Mouse (Mus musculus) C2C12 (cell line): ENCODE measurements around the gene Adipor2.

ENCODE experiments used
- CEBPB ChIP-seq: IDR thresholded peaks from one replicate; pipeline ENCODE4 v1.6.1; 2011; ENCODE audit warnings: low read depth, mild to moderate bottlenecking, control low read depth, moderate library complexity
- CTCF ChIP-seq: IDR thresholded peaks from one replicate; pipeline ENCODE4 v1.5.1; 2011; ENCODE audit not compliant: control insufficient read depth, insufficient read depth, insufficient read length
- MAX ChIP-seq: IDR thresholded peaks from one replicate; pipeline ENCODE4 v1.6.1; 2011; ENCODE audit warnings: mild to moderate bottlenecking, control low read depth
- USF1 ChIP-seq: IDR thresholded peaks from one replicate; pipeline ENCODE4 v1.6.1; 2011; ENCODE audit warnings: low read depth, mild to moderate bottlenecking, control low read depth, moderate library complexity

DNA sequence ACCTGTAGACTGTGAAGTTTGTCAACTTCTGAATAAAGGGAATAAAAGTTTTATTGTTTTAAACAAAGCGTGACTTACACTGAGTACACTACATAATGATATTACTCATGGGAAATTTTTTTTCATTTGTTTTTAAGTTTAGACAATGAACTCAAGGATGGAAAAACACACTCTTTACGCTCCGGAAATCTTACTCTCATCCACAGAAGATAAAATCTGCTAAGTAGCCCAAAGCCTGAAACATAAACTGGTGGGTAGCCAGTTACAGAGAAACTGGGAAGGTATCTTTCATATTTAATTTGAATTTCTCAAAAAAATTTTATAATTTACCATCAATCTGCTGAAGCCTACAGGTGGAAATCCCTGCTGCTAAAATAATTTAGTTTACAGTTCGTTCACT is 31.1 kb downstream of the Adipor2 start:
- TF ChIP-seq CTCF (no peak), USF1 (no peak), MAX (no peak), CEBPB (no peak)
